Mouse (Mus musculus): ENCODE results near the gene Ggt1.

Gene Ggt1

DNA sequence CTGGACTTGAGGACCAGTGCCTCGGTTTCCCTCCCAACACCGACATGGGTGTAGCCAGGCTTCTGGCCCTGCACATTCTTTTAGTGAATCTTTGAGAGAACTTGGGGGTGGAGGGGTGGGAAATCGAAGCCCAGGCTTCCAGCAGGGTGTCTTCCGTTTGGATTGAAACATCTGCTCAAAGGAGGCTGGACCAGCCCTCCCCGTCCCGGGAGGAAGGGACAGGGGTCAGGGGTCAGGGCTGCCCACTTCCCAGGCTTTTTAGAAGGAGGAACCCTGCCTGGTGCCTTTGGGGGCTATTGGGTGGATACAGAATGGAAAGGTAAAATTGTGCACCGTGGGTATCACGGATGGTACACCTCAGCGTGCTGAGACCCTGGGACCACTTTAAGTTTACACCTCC, 10.5 kb downstream of the Ggt1 start:
- no peak for DNase-seq (ENCODE audit: low read depth, low spot score)

DNA sequence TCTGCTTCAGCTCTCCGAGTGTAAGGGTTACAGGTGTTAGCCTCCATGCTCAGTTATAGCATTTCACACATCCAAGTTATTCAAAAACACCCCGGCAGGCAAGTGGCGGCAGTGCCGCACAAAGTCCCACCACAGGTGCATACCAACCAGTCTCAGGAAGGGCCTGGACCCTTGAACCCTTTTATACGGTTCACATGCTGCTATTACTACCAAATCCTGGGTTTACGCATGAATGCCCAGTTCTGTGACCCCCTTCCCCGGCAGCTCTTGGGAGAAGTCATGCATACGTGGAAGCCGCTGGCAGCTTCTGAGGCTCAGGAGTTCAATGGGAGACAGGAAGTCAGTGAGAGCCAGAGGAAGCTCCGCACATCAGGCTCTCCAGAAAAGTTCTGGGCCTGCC, 11.8 kb downstream of the Ggt1 start:
- DNase-seq (ENCODE audit: low read depth, low spot score), result no peak

DNA sequence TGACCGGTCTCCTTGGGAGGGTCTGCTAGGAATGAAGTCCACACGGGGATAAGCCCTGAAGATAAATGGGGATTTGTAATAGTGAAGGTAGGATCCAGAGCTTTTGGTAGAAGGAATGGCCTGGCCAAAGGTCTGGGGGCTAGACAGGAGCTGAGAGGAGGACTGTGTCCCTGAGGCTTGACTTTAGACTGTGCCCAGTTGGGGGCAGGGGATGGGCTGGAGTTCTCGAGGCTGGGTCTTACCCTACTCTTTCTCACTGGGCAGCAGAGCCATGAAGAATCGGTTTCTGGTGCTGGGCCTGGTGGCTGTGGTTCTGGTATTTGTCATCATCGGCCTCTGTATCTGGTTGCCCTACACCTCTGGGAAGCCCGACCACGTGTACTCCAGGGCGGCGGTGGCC, 12.6 kb downstream of the Ggt1 start:
- DNase-seq (ENCODE audit: low read depth, low spot score), result no peak

DNA sequence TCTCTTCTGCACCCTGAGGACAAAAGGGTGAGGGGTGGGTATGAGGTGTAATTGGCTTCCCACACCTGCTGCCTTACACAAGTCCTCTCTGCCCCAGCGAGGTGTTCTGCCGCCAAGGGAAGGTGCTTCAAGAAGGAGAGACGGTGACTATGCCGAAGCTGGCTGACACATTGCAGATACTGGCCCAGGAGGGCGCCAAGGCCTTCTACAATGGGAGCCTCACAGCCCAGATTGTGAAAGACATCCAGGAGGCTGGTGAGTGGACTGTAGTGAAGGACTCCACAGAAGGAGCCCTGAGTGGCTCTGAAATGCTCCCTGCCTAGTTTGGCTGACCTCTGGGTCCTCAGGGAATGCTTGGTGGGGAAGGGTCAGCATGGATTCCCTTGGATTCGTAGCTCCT, 17.7 kb downstream of the Ggt1 start:
- no peak for DNase-seq (ENCODE audit: low read depth, low spot score)

DNA sequence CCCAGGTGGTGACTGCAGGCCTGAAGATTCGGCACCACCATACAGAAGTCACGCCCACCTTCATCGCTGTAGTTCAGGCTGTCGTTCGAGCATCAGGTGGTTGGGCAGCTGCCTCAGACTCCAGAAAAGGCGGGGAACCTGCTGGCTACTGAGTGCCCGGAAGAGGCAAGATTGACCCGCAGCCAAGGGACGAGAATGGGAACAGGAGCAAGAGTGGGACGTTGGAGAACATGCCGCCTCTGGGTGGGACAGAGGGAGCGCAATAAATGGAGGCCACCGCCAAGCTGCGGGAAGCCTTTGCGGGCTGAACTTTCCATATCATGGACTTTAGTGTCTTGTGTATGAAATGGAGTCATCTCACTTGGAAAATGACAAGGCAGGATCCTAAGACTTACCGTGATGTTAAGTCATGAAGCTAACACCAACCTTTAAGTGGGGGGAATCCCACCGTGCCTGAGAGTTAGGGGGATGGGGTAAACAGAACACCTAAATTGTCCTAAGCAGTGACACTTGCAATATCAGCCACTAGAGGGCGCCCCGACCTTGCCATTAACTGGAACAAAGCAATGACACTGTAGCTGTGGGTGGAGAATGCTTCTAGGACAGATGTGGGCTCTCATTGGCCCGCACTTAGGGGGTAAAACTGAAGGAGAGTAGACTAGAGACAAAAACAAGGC, 24.6 kb downstream of the Ggt1 start:
- peak; percentile 83 for DNase-seq (ENCODE audit: low read depth, low spot score)

DNA sequence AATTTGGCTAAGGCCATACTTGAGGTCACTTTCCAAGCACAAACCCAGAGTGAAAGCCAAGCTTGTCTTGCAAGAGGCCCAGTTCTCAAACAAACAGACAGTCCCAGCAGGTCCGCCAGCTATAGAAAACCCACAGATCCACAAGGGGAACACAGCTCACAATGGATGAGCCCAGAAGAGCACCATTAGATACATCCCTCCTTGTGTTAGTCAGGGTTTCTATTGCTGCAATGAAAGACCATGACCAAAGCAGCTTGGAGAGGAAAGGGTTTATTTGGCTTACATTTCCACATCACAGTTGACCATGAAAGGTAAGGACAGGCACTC, 25.1 kb downstream of the Ggt1 start:
- no peak for DNase-seq (ENCODE audit: low read depth, low spot score)

DNA sequence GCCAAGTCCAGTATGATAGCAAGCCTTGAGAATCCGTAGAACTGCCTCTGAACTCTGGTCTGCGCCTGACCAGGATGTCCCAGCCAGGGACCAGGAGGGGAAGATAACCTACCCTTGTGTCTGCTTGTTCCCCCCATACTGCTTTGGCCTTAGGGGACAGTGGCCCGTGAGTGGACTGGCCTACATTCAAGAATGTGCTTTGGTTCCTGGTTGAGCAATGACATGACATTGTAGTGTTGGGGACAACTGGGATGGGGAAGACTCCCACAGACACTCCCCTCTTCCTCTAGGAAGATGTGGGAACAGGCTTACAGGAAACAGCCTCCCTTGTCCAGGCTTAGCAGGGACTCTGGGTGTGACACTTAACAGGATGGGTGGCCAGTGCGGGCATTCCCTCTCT, 26.4 kb downstream of the Ggt1 start:
- no peak for DNase-seq (ENCODE audit: low read depth, low spot score)

DNA sequence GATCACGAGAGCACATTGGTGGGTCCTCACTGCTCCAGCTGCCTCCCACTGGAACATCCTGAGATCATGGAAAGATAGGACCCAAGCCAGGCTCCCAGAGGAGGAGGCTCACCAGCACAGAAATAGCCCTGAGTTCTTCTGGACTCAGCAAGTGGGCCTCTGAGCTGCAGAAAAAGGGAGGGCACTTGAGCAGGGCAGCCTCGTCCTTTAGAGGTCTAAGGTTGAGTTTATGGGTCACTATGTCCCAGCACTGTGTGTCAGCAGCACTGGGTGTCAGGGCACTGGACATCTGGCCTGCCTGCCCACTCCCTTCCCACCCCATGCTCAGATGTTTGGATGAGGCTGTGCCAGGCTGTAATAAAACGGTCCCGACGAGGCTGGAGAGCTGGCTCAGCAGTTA, 26.9 kb downstream of the Ggt1 start:
- no peak for DNase-seq (ENCODE audit: low read depth, low spot score)

DNA sequence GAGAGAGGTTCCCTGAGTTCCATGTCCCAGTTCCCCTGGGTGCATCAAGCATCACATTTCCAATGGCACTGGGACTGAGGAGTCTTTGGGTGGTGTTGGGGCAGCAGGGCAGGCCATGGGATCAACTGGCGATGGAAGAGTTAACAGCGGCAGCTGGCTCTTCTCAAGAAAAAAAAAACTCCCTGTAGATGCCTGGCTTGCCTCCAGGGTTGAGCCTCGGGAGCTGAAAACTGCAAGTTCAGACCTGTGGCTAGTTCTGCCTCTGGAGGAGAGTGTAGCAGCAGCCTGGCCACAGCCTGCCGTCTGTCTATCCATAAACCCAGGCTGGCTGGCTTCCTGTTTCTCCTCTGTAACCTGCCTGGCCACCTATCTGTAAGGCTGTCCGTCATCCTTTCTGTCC, 27.7 kb downstream of the Ggt1 start, which contains the start of gene Ggt5:
TSS of gene Ggt5 (plus strand) at position 212 of the 400 bp plus-strand sequence.
- DNase-seq (ENCODE audit: low read depth, low spot score), result no peak

DNA sequence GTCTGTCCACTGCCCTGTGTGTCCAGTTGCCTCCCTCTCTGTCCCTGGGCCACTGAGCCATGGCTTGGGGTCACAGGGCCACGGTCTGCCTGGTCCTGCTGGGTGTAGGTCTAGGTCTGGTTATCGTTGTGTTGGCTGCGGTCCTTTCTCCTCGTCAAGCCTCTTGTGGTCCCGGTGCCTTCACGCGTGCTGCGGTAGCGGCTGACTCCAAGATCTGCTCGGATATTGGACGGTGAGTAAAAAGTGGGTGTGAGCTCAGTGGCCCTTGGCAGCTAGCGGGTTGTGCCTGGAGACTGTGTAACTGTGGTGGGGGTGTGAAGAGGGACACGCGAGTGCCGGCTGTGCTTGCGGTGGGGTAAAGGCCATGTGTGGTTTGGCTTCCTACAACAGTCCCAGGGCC, 28.2 kb downstream of the Ggt1 start:
- DNase-seq (ENCODE audit: low read depth, low spot score), result no peak

DNA sequence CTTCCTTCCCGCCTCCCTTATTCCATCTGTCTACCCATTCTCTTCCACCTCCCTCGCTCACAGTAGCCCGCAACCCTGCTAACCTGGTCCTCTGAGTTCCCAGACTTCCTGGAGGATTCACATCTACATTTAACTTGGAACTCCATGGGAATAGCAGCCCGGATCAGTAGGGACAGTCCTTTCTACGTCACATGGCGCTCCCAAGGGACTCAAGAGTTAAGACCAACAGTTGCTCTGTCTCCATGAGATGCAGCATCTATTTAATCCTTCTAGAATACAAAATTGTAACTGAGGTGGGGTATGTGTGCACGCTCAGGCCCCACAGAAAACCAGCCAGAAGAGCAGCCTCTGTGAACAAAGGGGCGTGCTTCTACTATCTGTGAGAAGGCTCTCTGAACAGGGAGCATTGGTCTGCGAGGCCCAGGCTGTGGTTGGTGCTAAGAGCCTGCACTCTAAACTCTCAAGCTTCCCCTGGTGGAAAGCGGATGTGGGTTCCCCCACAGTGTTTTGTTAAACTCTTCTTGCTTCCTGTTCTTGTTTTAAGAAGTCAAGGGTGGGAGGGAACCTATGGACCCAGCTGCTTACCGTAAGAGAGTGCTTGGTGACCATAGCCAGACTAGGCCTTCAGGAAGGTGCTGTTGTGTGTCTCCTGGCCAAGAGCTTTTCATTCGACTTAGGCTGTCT, 29.9 kb downstream of the Ggt1 start:
- DNase-seq (ENCODE audit: low read depth, low spot score), result no peak

DNA sequence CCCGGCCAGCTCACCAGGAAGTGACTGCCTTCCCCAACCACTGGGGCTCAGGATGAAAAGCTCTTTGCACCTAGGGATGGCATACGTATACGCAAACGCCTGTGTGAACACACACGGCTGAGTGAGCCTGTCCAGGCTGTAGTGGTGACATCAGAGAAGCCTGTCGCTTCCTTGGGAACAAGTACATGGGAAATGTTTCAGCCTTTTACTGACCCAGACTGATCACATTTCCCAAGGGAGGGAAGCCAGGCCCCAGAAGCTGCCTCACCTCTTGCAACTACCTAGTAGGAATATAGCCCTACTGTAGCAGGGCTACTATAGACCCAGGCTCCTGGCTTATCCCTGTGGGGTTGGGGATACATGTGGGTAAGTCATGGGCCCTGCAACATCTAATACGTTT, 31.2 kb downstream of the Ggt1 start:
- DNase-seq (ENCODE audit: low read depth, low spot score), result no peak

DNA sequence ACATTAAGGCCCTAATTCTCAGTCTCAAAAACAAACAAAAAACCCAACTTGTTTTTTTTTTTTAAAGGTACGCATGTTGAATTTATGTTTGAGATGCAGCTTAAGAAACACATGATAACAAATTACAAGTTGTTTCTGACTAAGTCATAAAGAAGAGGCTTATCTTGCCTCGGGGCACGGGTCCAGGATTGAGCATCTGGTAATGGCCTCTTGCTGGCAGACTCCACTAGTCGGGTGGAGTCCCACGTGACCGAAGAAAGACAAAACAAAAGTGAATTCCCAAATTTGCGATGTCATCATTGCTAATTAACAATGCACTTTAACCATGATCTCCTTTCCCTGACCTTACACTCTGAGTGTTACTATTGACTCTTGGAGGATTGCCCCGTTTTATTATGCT, 34.6 kb downstream of the Ggt1 start:
- DNase-seq (ENCODE audit: low read depth, low spot score), result no peak

DNA sequence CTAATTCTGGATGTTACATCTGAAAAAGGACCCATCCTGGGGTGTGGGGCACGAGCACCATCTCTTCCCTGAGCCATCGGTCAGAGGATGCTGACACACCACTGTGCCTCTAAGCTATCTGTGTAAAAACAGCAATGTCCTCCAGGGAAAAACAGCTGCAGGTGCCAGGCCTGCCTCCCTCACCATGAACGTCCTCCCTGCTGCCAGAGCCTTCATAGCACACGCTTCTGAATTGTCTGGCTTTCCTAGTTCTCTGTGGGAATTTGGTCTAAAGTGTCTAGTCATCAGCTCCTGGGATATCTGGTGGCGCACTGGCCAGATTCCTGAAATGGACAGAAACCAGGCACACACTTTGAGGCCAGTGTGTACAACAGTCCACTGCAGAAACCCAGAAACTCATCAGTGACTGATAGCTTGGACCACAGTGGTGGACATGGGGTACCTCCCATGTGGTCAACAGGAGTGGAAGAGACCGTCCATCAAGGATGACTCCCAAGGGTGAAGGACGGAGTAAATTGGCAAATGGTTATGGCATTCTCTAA, 38.9 kb downstream of the Ggt1 start:
- no peak for DNase-seq (ENCODE audit: low read depth, low spot score)

DNA sequence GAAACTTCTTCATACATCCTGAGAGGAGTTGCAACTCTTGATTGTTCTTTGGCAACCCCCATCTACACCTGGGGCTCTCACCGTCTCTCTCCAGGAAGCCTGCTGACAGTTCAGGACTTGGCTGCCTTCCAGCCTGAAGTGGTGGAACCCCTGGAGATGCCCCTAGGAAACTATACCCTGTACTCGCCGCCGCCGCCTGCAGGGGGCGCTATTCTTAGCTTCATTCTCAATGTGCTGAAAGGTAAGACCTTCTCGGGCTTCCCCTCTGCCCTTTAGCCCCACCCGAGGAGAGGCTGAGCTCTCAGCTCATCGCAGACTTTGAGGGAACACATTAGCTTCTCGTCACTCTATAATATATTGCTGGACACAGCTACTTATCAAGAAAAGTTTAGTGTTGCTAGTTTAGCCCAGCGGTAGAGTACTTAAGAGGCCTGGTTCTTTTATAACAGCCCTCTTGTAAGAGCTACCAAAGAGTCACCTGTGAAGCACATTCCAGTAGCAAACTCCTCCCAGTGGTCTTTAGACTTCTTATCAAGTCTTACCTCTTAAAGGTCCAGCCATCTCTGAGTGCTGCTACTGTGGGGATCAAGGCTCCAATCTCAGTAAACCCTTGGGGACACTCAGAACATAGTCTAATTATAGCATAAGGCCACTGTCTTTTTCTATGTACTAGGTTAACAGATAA, 43.9 kb downstream of the Ggt1 start:
- DNase-seq (ENCODE audit: low read depth, low spot score), result no peak

DNA sequence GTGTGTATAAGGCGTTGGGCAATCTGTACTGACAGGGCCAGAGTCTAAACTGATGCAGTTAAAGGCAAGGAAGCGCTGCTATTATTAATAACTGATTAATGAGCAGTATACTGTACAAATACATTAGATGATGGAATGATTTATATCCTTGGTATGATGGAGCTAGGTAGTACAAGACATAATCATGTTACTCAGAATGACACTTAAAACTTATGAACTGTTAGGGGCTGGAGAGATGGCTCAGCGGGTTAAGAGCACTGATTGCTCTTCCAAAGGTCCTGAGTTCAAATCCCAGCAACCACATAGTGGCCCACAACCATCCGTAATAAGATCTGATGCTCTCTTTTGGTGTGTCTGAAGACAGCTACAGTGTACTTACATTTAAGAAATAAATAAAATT, 45.8 kb downstream of the Ggt1 start:
- DNase-seq (ENCODE audit: low read depth, low spot score), result no peak

DNA sequence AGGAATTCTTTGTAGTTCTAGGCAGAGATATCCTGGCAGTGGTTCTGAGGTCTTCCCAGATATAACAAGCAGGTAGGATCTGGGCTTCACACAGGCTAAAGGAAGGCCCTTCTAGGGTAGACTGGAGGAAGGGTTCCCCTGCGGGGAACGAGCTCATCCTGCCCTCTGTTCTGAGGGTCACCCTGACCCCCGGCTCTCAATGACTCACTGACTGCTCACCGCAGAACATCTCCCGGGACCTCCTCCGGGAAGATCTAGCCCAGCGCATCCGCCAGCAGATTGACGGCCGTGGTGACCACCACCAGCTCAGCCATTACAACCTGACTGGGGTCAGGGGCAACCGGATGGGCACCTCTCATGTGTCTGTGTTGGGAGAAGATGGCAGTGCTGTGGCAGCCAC, 47.6 kb downstream of the Ggt1 start:
- DNase-seq (ENCODE audit: low read depth, low spot score), result no peak

DNA sequence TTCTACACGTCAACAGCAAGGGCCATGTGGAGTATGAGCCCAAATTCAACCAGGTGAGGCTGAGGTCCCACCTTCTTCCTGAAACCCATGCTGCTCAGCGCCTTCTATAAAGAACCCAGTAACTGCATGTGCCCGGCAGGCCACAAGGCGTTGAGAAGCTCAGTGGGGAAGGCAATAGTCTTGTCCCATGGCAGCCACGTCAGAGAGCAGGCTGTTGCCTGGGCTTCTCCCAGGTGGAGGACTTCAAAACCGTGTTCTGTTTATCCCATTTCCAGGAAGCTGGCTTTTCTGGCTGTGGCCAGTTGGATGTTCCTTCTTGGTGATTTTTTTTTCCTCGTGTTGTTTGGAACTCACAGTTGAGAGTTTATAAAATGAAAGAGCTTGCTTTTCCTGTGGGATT, 49.1 kb downstream of the Ggt1 start:
- DNase-seq (ENCODE audit: low read depth, low spot score), result no peak

DNA sequence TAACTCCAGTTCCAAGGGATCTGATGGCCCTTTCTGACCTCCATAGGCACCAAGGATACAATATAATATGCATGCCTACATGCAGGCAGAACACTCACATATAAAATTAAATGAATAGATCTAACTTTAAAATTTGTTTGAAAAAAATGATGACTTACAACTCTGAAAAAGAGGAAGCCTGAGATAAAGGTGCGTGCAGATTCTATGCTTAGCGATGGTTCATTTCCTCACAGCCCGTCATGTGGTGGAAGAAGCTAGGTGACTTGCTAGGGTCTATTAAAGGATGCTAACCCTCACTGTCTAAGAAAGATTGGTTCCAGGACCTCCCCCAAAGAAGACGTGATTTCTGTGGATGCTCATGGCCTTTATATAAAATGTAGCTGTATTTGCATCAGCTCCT, 54.6 kb downstream of the Ggt1 start:
- no peak for DNase-seq (ENCODE audit: low read depth, low spot score)

DNA sequence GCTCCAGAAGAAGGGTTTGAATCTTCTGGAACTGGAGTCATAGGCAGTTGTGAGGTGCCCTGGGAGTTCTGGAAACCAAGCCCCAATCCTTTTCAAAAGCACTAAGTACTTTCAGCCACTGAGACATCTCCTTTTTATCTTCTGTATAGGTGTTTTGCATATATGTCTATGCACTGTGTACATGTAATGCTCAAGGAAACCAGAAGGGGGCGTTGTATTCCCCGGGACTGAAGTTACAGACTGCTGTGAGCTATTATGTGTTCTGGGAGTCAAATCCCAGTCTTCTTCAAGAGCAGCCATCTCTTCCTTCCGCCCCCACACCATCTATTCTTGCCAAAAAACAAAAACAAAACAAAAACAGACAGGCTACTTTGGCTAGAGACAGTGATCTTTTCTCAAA, 59.4 kb downstream of the Ggt1 start:
- DNase-seq (ENCODE audit: low read depth, low spot score), result no peak

DNA sequence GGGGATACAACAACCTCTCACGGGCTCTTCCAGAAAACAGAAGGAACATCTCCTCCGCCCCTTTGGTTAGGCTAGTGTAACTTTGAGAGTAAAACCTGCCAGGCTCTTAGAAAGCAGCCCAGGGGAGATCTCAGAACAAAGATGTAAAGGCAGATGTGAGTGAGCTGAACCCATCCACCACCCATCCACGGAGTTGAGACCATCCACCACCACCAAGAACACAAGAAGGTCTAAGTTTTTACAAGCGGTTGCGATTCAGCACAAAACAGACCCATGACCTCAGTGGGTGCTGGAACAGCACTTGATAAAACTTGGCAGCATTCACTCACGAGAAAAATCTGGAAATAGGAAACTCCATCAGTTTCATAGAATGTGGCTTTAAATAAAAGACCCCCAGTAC, 64.5 kb downstream of the Ggt1 start:
- no peak for DNase-seq (ENCODE audit: low read depth, low spot score)

DNA sequence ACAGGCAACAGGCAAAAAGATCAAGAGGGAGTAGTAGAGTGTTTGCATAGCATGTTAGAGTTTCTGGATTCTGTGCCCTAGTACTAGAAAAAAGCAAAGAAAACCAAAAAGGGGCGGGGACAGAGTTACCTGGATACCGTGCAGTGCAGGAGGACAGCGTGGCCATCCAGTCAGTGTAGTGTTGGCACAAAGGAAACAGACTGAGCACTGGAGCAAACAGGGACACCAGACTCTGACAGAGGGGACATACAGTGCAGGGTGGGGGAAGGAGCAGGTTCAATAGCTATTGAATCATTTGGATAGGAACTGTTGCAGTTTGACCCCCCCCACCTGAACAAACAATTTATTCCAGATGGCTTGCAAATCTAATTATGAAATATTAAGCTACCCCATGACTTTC, 65.6 kb downstream of the Ggt1 start:
- DNase-seq (ENCODE audit: low read depth, low spot score), result no peak

DNA sequence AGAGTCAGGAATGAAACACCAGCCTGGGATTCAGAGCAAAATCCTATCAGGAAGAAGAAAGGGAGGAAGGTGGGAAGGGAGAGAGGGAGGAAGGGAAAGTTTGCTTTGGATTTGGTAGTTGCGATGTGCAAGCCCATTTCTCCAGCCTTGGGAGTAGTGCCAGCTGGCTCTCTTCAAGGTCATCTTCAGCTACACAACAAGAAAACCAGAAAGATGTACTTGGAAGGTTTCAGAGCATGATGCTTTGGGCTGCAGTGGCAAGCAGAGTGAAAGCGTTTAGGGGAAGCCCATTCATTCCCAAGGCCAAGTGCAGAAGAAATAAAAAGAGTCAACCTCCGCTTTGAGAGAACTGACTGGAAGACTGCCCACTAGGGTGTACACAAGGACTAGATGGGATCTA, 66.1 kb downstream of the Ggt1 start:
- DNase-seq (ENCODE audit: low read depth, low spot score), result no peak
